In the genomic region with DNA sequence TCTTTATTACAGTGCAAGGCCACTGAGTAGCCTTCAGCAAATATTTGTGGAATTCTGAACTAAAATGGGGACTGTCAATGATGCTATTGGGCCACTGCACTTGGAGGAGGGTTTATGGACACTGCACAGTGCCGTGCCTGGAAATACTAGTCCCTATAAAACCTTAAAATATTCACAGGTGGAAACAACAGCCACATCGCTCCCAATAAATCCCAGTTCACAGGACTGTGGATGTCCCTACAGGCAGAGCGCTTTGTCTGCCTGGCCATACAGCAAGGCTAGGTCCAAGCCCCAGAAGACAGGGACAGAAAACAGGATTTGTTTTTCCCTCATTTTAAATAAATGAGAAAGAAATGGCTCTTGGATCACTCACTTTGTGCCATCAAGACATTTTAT, we compare ENCODE assay signal across 20 mouse cellular contexts. TPM values are rescaled to one million over a fixed set of nuclear protein-coding genes. Genes with fewer than 3 reads are reported as not detected.
A peak's percentile ranks its signal among the peaks of the same experiment; 100 is the strongest.
DNase-seq lines count a peak whose midpoint lies in the region; ATAC-seq and TF ChIP-seq lines count a peak whose summit lies in the region.
"Had no signal": no experiment of that assay in that cellular context is flagged by ENCODE, and none has a peak within 500 bp of the region (broad histone marks: within the 10 kb centered on the region; RNA-seq: fewer than 3 reads in every experiment).

No protein-coding gene starts in this region.

- no peaks in the 10 kb centered on the region for H3K9me3 ChIP-seq in limb, embryonic 11.5 days (ENCODE audit: control insufficient read depth, low read length)
- H3K9me3 ChIP-seq in limb, embryonic 10.5 days (replicated peaks), result no peaks in the 10 kb centered on the region
- H3K9me3 ChIP-seq in stomach, embryonic 14.5 days (ENCODE audit: control insufficient read depth, low read depth, low read length), result no peaks in the 10 kb centered on the region
- no peaks in the 10 kb centered on the region for H3K9me3 ChIP-seq in stomach, postnatal 0 days (ENCODE audit: control insufficient read depth, low read length)
- no peaks in the 10 kb centered on the region for H3K9me3 ChIP-seq in stomach, embryonic 15.5 days
- H3K9me3 ChIP-seq: embryonic facial prominence, embryonic 15.5 days; forebrain, embryonic 10.5 days; heart, embryonic 13.5 days; hindbrain, embryonic 12.5 days had no signal

- no peaks in the 10 kb centered on the region for H3K36me3 ChIP-seq in limb, embryonic 11.5 days (ENCODE audit: control insufficient read depth, insufficient read depth, low read length)
- H3K36me3 ChIP-seq in limb, embryonic 10.5 days, result no peaks in the 10 kb centered on the region
- H3K36me3 ChIP-seq in stomach, embryonic 14.5 days (ENCODE audit: control insufficient read depth, insufficient read depth, low read length), result no peaks in the 10 kb centered on the region
- no peaks in the 10 kb centered on the region for H3K36me3 ChIP-seq in stomach, postnatal 0 days (ENCODE audit: control insufficient read depth, insufficient read depth, low read length)
- no peaks in the 10 kb centered on the region for H3K36me3 ChIP-seq in stomach, embryonic 15.5 days
- H3K36me3 ChIP-seq: embryonic facial prominence, embryonic 15.5 days; forebrain, embryonic 10.5 days; heart, embryonic 13.5 days; hindbrain, embryonic 12.5 days had no signal

- H3K4me3 ChIP-seq in limb, embryonic 11.5 days (ENCODE audit: low read depth, low read length), result no peak overlapping the region
- H3K4me3 ChIP-seq in limb, embryonic 10.5 days, result no peak overlapping the region
- no peak overlapping the region for H3K4me3 ChIP-seq in stomach, embryonic 14.5 days (ENCODE audit: low read depth, low read length)
- no peak overlapping the region for H3K4me3 ChIP-seq in stomach, postnatal 0 days (ENCODE audit: low read depth, low read length)
- no peak overlapping the region for H3K4me3 ChIP-seq in stomach, embryonic 15.5 days (replicated peaks)
- H3K4me3 ChIP-seq: embryonic facial prominence, embryonic 15.5 days; erythroblast, embryonic 14.5 days; forebrain, embryonic 10.5 days; gastrocnemius, adult 2 months; heart, embryonic 13.5 days; hindbrain, embryonic 12.5 days had no signal

- H3K27me3 ChIP-seq in limb, embryonic 11.5 days (ENCODE audit: control insufficient read depth, insufficient read depth, low read length), result no peaks in the 10 kb centered on the region
- H3K27me3 ChIP-seq in limb, embryonic 10.5 days (ENCODE audit: low read depth, poor library complexity, severe bottlenecking), result no peaks in the 10 kb centered on the region
- no peaks in the 10 kb centered on the region for H3K27me3 ChIP-seq in stomach, embryonic 14.5 days (ENCODE audit: control insufficient read depth, insufficient read depth, low read length)
- no peaks in the 10 kb centered on the region for H3K27me3 ChIP-seq in stomach, postnatal 0 days (ENCODE audit: control insufficient read depth, insufficient read depth, low read length)
- no peaks in the 10 kb centered on the region for H3K27me3 ChIP-seq in stomach, embryonic 15.5 days (replicated peaks)
- H3K27me3 ChIP-seq: embryonic facial prominence, embryonic 15.5 days; heart, embryonic 13.5 days; hindbrain, embryonic 12.5 days had no signal

- H3K27ac ChIP-seq in limb, embryonic 11.5 days (replicated peaks; ENCODE audit: low read depth, low read length), result no peak overlapping the region
- no peak overlapping the region for H3K27ac ChIP-seq in limb, embryonic 10.5 days
- no peak overlapping the region for H3K27ac ChIP-seq in stomach, embryonic 14.5 days (ENCODE audit: low read length)
- no peak overlapping the region for H3K27ac ChIP-seq in stomach, postnatal 0 days (replicated peaks)
- H3K27ac ChIP-seq in stomach, embryonic 15.5 days, result no peak overlapping the region
- H3K27ac ChIP-seq: embryonic facial prominence, embryonic 15.5 days; forebrain, embryonic 10.5 days; gastrocnemius, adult 2 months; heart, embryonic 13.5 days; hindbrain, embryonic 12.5 days had no signal

- peaks cover 10% of the 10 kb centered on the region for H3K4me1 ChIP-seq in limb, embryonic 11.5 days (ENCODE audit: control insufficient read depth, insufficient read depth, low read length)
- H3K4me1 ChIP-seq in limb, embryonic 10.5 days, result peaks cover 24% of the 10 kb centered on the region
- H3K4me1 ChIP-seq in stomach, embryonic 14.5 days (ENCODE audit: control insufficient read depth, insufficient read depth, low read length), result no peaks in the 10 kb centered on the region
- H3K4me1 ChIP-seq in stomach, postnatal 0 days (replicated peaks; ENCODE audit: control insufficient read depth, insufficient read depth), result no peaks in the 10 kb centered on the region
- H3K4me1 ChIP-seq in stomach, embryonic 15.5 days, result peaks cover 9% of the 10 kb centered on the region; the same call in 1 of the 2 replicates

- 64% methylated on average over 3 of the region's 3 CpGs for WGBS in limb, embryonic 11.5 days
- WGBS in limb, embryonic 10.5 days, result 72% methylated on average over 3 of the region's 3 CpGs
- 61% methylated on average over 3 of the region's 3 CpGs for WGBS in stomach, embryonic 14.5 days
- 67% methylated on average over 3 of the region's 3 CpGs for WGBS in stomach, postnatal 0 days
- 64% methylated on average over 3 of the region's 3 CpGs for WGBS in stomach, embryonic 15.5 days

- no peak overlapping the region for H3K9ac ChIP-seq in limb, embryonic 11.5 days (ENCODE audit: low read length)
- H3K9ac ChIP-seq in stomach, embryonic 14.5 days (replicated peaks; ENCODE audit: low read depth, low read length), result no peak overlapping the region
- no peak overlapping the region for H3K9ac ChIP-seq in stomach, postnatal 0 days (ENCODE audit: low read length)
- no peak overlapping the region for H3K9ac ChIP-seq in stomach, embryonic 15.5 days
- H3K9ac ChIP-seq: embryonic facial prominence, embryonic 15.5 days; heart, embryonic 13.5 days; hindbrain, embryonic 12.5 days had no signal

- no peak for TF ChIP-seq CTCF in stomach, postnatal 0 days (IDR thresholded peaks at IDR 0.05; ENCODE audit: low read depth)

- no peak overlapping the region for H3K4me2 ChIP-seq in limb, embryonic 11.5 days (ENCODE audit: low read depth, severe bottlenecking)
- H3K4me2 ChIP-seq in stomach, embryonic 14.5 days (replicated peaks; ENCODE audit: low read depth, low read length), result no peak overlapping the region
- no peak overlapping the region for H3K4me2 ChIP-seq in stomach, postnatal 0 days (replicated peaks; ENCODE audit: low read depth)
- no peak overlapping the region for H3K4me2 ChIP-seq in stomach, embryonic 15.5 days
- H3K4me2 ChIP-seq: embryonic facial prominence, embryonic 15.5 days; heart, embryonic 13.5 days; hindbrain, embryonic 12.5 days had no signal

- 0 out of 2 replicates have a peak, but pooled peaks have one; percentile 44 for ATAC-seq in limb, embryonic 11.5 days (ENCODE audit: insufficient number of reproducible peaks, low FRiP score, low TSS enrichment, low read depth)
- peak; percentile 28; the same call in 1 of the 2 replicates for ATAC-seq in stomach, embryonic 14.5 days (ENCODE audit: insufficient number of reproducible peaks, insufficient read depth, low FRiP score, low read depth)
- no peak for ATAC-seq in stomach, postnatal 0 days (ENCODE audit: low FRiP score, low TSS enrichment)
- 0 out of 2 replicates have a peak, but pooled peaks have one; percentile 50 for ATAC-seq in stomach, embryonic 15.5 days (ENCODE audit: insufficient read depth, low FRiP score, low read depth)
- ATAC-seq: forebrain, embryonic 14.5 days had no signal

- no peak for TF ChIP-seq EP300 in stomach, postnatal 0 days (optimal IDR thresholded peaks at IDR 0.05)

- DNase-seq in limb, embryonic 11.5 days (ENCODE audit: low spot score), result no peak
- DNase-seq in limb, embryonic 10.5 days (ENCODE audit: low spot score), result no peak
- no peak for DNase-seq in stomach, postnatal 0 days (ENCODE audit: low spot score)
- DNase-seq in lung, postnatal 10 days, result no peak
- DNase-seq: adrenal gland, adult 8-10 months; cerebellum, adult 11 months; cerebellum, adult 8-10 months; cerebellum, postnatal 14 days; embryo, embryonic 11 days; gastrocnemius, adult 2 months; gastrocnemius, postnatal 25 days; heart, postnatal 4 days had no signal

RNA-seq across cellular contexts. Expression of gene Igf2bp3, which starts 11.0 kb away (rescaled TPM):
- 140 and 155 TPM in 2 replicates for polyA plus RNA-seq in limb, embryonic 11.5 days (2014; fragmentation: Nextera tagmentation; extraction: Ambion mirVana)
- 148 and 149 TPM in 2 replicates for polyA plus RNA-seq in limb, embryonic 10.5 days (2016; fragmentation: Nextera tagmentation; extraction: Ambion mirVana)
- polyA plus RNA-seq in stomach, embryonic 14.5 days (2014; fragmentation: Nextera tagmentation; extraction: Ambion mirVana), result 85.5 and 86.8 TPM in 2 replicates
- 40.7 and 43.6 TPM in 2 replicates for polyA plus RNA-seq in stomach, postnatal 0 days (2015; fragmentation: Nextera tagmentation; extraction: Ambion mirVana)
- polyA plus RNA-seq in stomach, embryonic 15.5 days (2015; fragmentation: Nextera tagmentation; extraction: Ambion mirVana), result 64.3 and 72.4 TPM in 2 replicates

RNA-seq across cellular contexts. Expression of gene Tra2a, which starts 38.1 kb away (rescaled TPM):
- polyA plus RNA-seq in limb, embryonic 11.5 days (2014; fragmentation: Nextera tagmentation; extraction: Ambion mirVana), result 64.2 and 75.1 TPM in 2 replicates
- polyA plus RNA-seq in limb, embryonic 10.5 days (2016; fragmentation: Nextera tagmentation; extraction: Ambion mirVana), result 126 and 128 TPM in 2 replicates
- polyA plus RNA-seq in stomach, embryonic 14.5 days (2014; fragmentation: Nextera tagmentation; extraction: Ambion mirVana), result 61.2 and 65.1 TPM in 2 replicates
- 34.6 and 35.4 TPM in 2 replicates for polyA plus RNA-seq in stomach, postnatal 0 days (2015; fragmentation: Nextera tagmentation; extraction: Ambion mirVana)
- 92.7 and 95.4 TPM in 2 replicates for polyA plus RNA-seq in stomach, embryonic 15.5 days (2015; fragmentation: Nextera tagmentation; extraction: Ambion mirVana)
